Mouse (Mus musculus) brown adipose tissue, adult 24 weeks (tissue): ENCODE data around the gene Prss35. TPM values are rescaled to one million over a fixed set of nuclear protein-coding genes. Genes with fewer than 3 reads are reported as not detected.

Experiments used
- H3K27ac ChIP-seq: fragments of 200-500 bp; replicated peaks from 2 replicates; pipeline ENCODE4 v1.5.1; 2012; ENCODE audit warnings: low read depth, mild to moderate bottlenecking, low read length
- H3K4me1 ChIP-seq: fragments of 200-500 bp; 2 replicates; pipeline ENCODE4 v1.6.1; 2012; ENCODE audit warnings: low read length, mixed read lengths; ENCODE audit not compliant: control insufficient read depth, insufficient read depth, insufficient read length
- H3K4me3 ChIP-seq: fragments of 200-500 bp; 2 replicates; pipeline ENCODE4 v1.5.1; 2012; ENCODE audit warnings: low read depth, mild to moderate bottlenecking, low read length, moderate library complexity; ENCODE audit not compliant: insufficient read depth
- polyA plus RNA-seq: library from polyadenylated mRNA; stranded (reverse); fragments of >200 nt; gene quantifications from 2 replicates; pipeline ENCODE4 v1.2.4, GENCODE M21; 2012; ENCODE audit not compliant: missing spikeins, insufficient read depth, insufficient read length

Prss35 gene
- polyA plus RNA-seq, 1 experiment: not detected

DNA sequence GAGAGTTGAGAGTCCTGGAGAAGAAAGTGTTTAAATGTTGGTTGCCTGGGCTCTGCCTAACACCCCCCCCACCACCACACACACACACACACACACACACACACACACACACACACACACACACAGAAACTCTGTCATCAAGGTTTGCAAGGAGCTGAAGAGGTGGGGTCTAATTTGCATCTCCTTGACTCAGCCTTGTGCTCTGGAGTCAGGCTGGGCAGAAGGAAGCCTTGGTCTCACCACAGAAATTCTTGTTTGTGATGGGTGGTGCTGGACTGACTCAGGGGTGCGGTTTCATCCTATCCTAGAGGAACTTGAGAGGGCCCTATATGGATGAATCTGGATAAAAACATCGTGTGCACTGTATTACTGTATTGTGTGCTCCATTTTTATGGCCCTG is 22.7 kb upstream of the Prss35 start:
- H3K4me1 ChIP-seq: no peaks in the 10 kb centered on the region
- H3K27ac ChIP-seq: no peak overlapping the region
- no peak overlapping the region for H3K4me3 ChIP-seq

DNA sequence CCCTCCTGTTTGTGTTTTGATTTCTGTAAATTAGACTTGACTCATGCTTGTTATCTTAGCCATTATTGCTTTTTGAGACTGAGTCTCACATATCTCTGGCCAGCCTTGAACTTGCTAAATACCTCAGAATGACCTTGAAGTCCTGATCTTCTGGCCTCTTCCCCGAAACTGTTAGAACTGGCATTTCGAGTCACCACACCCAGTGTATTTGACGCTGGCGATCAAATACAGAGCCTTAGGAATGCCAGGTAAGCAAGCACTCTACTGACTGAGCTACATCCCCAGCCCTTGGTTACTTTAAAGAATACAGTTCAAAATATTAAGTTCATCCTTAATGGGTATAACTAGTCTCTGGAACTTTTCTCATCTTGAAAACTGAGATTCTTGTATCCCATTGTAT is 18.4 kb upstream of the Prss35 start:
- no peak overlapping the region for H3K27ac ChIP-seq

DNA sequence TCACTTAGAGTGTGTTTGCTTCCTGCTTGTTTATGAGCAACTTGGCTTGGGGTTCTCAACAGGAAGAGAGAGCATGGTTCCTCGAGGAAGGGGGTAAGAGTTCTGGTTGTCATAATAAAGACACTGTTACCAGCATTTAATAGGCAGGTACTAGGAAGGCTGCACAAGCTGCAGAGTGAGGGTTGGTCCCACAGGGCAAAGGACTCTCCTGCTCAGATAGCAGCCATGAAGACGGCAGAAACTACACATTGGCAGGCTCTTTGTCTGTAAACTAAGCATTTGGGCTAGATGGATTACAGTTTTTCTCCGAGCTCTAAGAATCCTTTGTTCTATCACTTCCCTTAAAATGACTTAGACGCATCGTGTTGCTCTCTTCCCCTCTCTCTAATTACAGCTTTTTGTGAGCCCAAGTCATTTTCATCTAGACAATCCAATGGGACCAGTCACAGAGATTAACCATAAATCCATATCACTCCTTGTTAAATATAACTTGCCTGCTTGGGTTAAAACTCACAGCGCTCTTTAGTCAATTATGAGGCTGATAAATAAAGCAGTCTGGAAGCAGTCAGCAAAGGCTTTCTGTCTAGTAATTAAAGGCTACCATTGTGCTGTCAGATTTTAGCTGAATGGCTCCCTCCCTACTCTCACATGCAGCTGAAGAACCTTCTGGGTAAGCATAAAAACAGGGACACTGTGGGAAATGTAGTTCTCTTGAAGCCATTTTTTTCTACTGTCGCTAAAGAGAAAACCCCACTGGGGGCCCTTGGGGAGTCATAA is 17.7 kb upstream of the Prss35 start:
- Histone ChIP-seq H3K27ac (no peak overlapping the region), H3K4me1 (no peaks in the 10 kb centered on the region), H3K4me3 (no peak overlapping the region)

More for the DNA sequence above, 18.4 kb upstream of the Prss35 start:
- no peak overlapping the region for H3K4me3 ChIP-seq
- no peaks in the 10 kb centered on the region for H3K4me1 ChIP-seq

DNA sequence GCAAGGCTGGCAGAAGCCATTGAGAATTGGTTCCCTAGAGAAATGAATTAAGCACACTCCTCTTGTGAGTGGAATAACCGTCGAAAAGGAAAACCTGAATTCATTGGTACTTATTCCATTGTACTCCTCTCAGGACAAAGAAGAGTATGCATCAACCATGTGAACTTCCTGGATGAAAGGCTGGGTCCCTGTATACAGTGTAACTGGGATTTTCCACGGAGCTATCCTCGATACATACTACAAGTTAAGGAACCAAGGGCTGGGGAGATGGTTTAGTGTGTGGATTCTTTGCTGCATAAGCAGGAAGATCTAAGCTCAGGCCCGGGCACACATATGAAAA is 17.1 kb upstream of the Prss35 start:
- no peak overlapping the region for H3K4me3 ChIP-seq
- no peaks in the 10 kb centered on the region for H3K4me1 ChIP-seq
- H3K27ac ChIP-seq: no peak overlapping the region

GRCm38 (mm10) chr9:86728214-86728814 is 15.1 kb upstream of the Prss35 start:
- H3K27ac ChIP-seq: no peak overlapping the region
- H3K4me1 ChIP-seq: no peaks in the 10 kb centered on the region
- H3K4me3 ChIP-seq: no peak overlapping the region

GRCm38 (mm10) chr9:86729084-86729483 is 14.4 kb upstream of the Prss35 start:
- H3K27ac ChIP-seq: no peak overlapping the region
- H3K4me1 ChIP-seq: no peaks in the 10 kb centered on the region
- no peak overlapping the region for H3K4me3 ChIP-seq

- H3K4me3 ChIP-seq: no peak overlapping the region
- no peaks in the 10 kb centered on the region for H3K4me1 ChIP-seq
- no peak overlapping the region for H3K27ac ChIP-seq
These were observed 13.6 kb upstream of the Prss35 start for GRCm38 (mm10) chr9:86729811-86730210.

DNA sequence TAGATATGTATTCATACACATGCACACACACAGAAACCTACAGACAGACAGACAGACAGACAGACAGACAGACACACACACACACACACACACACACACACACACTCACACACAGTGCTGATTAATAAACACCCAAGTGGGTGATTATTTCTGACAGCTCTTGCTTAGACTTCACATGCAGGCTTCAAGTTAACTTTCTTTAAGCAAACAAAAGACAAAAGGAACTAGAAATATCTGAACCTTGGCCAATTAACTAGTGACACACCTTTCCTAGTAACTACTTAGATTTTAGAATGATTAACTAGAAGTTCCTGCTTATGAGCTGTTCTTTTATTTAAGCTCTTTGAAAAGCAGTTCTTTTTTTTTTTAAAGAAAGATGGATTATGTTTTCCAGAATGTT is 9.1 kb upstream of the Prss35 start:
- Histone ChIP-seq H3K27ac (no peak overlapping the region), H3K4me1 (no peaks in the 10 kb centered on the region), H3K4me3 (no peak overlapping the region)

GRCm38 (mm10) chr9:86734795-86735194 is 8.7 kb upstream of the Prss35 start:
- no peak overlapping the region for H3K27ac ChIP-seq
- no peak overlapping the region for H3K4me3 ChIP-seq

GRCm38 (mm10) chr9:86736991-86737390 is 6.5 kb upstream of the Prss35 start:
- Histone ChIP-seq H3K4me1 (no peaks in the 10 kb centered on the region), H3K27ac (no peak overlapping the region), H3K4me3 (no peak overlapping the region)

More at GRCm38 (mm10) chr9:86734795-86735194, 8.7 kb upstream of the Prss35 start:
- H3K4me1 ChIP-seq: no peaks in the 10 kb centered on the region

DNA sequence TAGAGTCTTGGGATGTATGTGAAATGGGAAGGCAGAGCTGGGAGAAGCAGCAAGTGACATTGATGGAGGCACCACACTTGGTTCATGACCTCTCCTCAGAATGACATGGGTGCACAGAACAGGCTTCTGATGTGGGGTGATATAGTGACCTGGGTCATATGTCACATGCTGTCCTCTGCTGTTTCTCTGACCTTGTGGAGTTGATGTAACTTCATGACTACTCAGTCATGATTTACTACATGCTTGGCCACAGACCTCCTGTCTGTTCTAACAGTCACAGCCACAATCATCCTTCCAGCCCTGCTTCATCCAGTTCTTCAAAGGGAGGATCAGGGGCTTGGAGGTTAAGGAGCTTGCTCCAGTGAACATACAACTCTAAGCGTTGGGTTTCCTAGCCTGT is 5.4 kb upstream of the Prss35 start:
- Histone ChIP-seq H3K27ac (no peak overlapping the region), H3K4me3 (no peak overlapping the region)

DNA sequence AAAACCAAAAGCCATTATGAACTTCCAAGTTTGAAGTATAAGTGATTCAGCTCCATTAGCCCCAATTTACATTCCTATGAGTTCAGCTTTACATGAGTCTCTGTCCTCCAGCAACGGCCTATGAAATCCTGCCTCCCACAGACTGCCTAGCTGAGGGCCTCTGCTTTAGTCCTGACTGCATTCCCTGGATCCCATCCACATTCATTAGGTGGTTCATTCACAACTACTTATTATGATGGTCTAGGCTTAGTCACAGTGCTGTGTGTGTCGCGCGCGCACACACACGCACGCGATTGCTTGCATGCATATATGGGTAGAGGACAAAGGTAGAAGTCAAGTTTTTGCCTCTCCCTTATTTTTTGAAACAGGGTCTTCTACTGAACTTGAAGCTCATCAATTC is 4.6 kb upstream of the Prss35 start:
- Histone ChIP-seq H3K27ac (no peak overlapping the region), H3K4me3 (no peak overlapping the region), H3K4me1 (no peaks in the 10 kb centered on the region)

More for the DNA sequence above, 5.4 kb upstream of the Prss35 start:
- no peaks in the 10 kb centered on the region for H3K4me1 ChIP-seq

DNA sequence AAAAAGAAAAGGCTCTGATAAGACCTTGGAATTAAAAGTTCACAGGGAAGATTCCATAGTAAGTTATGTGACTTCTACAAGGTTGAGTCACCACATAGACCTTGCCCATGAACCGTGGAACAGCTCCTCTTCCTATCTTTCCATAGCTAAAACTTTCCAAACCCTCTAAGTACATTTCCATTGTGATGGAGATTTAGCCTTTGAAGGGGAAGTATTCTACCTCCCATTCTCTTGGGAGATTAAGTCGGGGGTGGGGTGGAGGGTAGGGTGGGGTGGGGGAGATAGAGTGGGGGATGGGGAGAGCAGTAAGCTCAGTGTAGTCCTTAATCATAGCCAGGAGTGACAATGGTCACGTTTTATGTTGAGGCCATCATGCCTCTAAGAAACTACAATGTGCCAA is 3.5 kb upstream of the Prss35 start:
- Histone ChIP-seq H3K27ac (no peak overlapping the region), H3K4me1 (no peaks in the 10 kb centered on the region), H3K4me3 (no peak overlapping the region)

DNA sequence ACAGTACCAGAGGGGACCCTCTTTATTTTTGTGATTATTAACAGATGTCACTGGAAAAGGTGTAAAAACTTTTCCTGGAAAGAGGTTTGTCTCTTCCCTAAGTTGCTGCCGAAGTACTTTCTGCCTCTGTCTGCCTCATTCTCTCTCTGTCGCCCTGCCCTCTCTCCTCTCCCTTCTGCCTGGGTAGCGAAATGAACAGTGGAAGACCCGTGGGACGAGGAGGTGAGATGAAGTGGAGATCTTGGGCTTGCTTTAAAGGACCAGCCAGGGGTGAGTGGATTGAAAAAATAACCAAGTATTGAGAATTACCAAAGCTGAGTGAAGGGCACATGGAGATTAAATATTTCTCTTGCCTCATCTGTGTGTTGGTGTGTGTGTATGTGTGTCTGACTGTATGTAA is 592 bp downstream of the Prss35 start:
- Histone ChIP-seq H3K4me3 (no peak overlapping the region), H3K27ac (no peak overlapping the region), H3K4me1 (no peaks in the 10 kb centered on the region)

DNA sequence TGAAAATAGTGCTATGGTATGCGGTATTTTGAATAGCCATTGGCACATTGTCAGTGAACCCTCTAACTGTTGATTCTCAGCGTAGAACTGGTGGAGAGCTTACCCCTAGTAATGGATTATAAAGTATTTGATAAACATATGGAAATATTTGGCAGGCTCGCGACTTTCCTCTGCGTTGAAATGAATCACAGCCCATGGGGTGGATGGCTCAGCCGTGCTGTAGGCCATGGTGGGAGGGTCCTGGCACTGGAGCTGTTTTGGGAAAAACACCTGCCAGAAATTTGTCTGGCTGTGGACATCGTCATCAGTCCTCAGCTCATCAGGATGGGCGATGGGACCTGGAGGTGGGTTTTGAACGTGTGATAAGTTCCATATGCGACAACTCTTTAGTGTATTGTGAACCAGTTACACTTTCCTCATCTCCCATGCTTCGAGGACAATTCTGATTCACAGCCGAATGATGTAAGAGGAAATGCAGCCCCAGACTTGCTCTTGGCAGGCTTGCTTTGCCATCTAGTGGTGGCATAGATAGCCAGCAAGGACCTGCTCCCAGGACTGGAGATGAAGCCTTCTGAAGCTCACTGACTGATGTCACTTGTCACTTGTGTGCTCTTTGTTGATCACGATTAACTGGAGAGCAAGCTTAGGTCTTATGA is 2.6 kb downstream of the Prss35 start:
- Histone ChIP-seq H3K4me1 (no peaks in the 10 kb centered on the region), H3K27ac (no peak overlapping the region), H3K4me3 (no peak overlapping the region)
